ENCODE assay signal across 19 mouse cellular contexts in genomic region chr3:30963100-30963499, GRCm38 (mm10). TPM values are rescaled to one million over a fixed set of nuclear protein-coding genes. Genes with fewer than 3 reads are reported as not detected.
DNase-seq lines count a peak whose midpoint lies in the region; ATAC-seq and TF ChIP-seq lines count a peak whose summit lies in the region.
"Had no signal": no experiment of that assay in that cellular context is flagged by ENCODE, and none has a peak within 500 bp of the region (broad histone marks: within the 10 kb centered on the region; RNA-seq: fewer than 3 reads in every experiment).

No protein-coding gene starts in this region.

- no peak for DNase-seq in heart, adult 2 months
- no peak for DNase-seq in heart, postnatal 10 days
- no peak for DNase-seq in liver, adult 2 months (ENCODE audit: extremely low read depth, low read depth, low spot score)
- DNase-seq in liver, embryonic 11.5 days (ENCODE audit: low spot score) = no peak
- DNase-seq in spleen, adult 12 weeks (ENCODE audit: low spot score) = no peak
- DNase-seq: cerebellum, adult 8-10 months; heart, postnatal 14 days; kidney, adult 11 months; kidney, postnatal 10 days; lung, postnatal 4 days; right cerebral cortex, postnatal 4 days; thymus, postnatal 36 days had no signal

- intact Hi-C loops in heart, adult 2 months (cut with DNase I) = loop anchor here (10.0 kb wide), 1 partner anchor 168 kb away; the partner anchor contains the start of gene Sec62
- intact Hi-C loops in heart, postnatal 10 days (cut with DNase I) = no loop called here

- no peak overlapping the region for H3K27ac ChIP-seq in heart, adult 2 months
- H3K27ac ChIP-seq in liver, adult 2 months (replicated peaks; ENCODE audit: insufficient read depth, low read depth, low read length) = no peak overlapping the region
- no peak overlapping the region for H3K27ac ChIP-seq in liver, embryonic 11.5 days (ENCODE audit: low read depth, low read length)
- H3K27ac ChIP-seq in bone marrow, adult 2 months (ENCODE audit: control insufficient read depth, insufficient read depth, low read depth, low read length, poor library complexity) = no peak overlapping the region
- H3K27ac ChIP-seq: forebrain, embryonic 13.5 days; hindbrain, embryonic 12.5 days; neural tube, embryonic 12.5 days had no signal

- no peaks in the 10 kb centered on the region for H3K9me3 ChIP-seq in liver, embryonic 11.5 days (ENCODE audit: control insufficient read depth, low read length)
- H3K9me3 ChIP-seq in E14TG2a.4 (ENCODE audit: low read length) = peaks cover 4% of the 10 kb centered on the region; the same call in 1 of the 2 replicates
- H3K9me3 ChIP-seq: forebrain, embryonic 13.5 days; hindbrain, embryonic 12.5 days; neural tube, embryonic 12.5 days had no signal

- peaks cover 7% of the 10 kb centered on the region for H3K79me2 ChIP-seq in heart, adult 2 months (replicated peaks; ENCODE audit: control insufficient read depth, insufficient read depth, low read length)
- H3K79me2 ChIP-seq in liver, adult 2 months (ENCODE audit: control insufficient read depth, insufficient read depth, low read length) = peaks cover 13% of the 10 kb centered on the region; the same call in 1 of the 2 replicates

- no peak for ATAC-seq in liver, embryonic 11.5 days (replicated peaks; ENCODE audit: low FRiP score)
- no peak for ATAC-seq in frontal cortex, adult (ENCODE audit: low TSS enrichment)
- ATAC-seq: forebrain, embryonic 13.5 days had no signal

- TF ChIP-seq EP300 in heart, adult 2 months (IDR thresholded peaks at IDR 0.05; ENCODE audit: insufficient read depth, low read depth, low read length) = no peak

- TF ChIP-seq CTCF in heart, adult 2 months (IDR thresholded peaks at IDR 0.05) = peak; percentile 59
- peak; percentile 13; the same call in 1 of the 2 replicates for TF ChIP-seq CTCF in liver, adult 2 months (IDR thresholded peaks at IDR 0.05; ENCODE audit: low read depth, low read length)
- TF ChIP-seq CTCF in E14TG2a.4 (conservative IDR thresholded peaks at IDR 0.05; ENCODE audit: low read length) = peak; percentile 73
- TF ChIP-seq CTCF in bone marrow, adult 2 months (IDR thresholded peaks at IDR 0.05; ENCODE audit: control insufficient read depth, insufficient read depth, low read length) = peak; percentile 21; the same call in 1 of the 2 replicates

- H3K36me3 ChIP-seq in heart, adult 2 months (ENCODE audit: control insufficient read depth, insufficient read depth, low read length) = peaks cover 21% of the 10 kb centered on the region
- peaks cover 55% of the 10 kb centered on the region for H3K36me3 ChIP-seq in liver, adult 2 months (ENCODE audit: control insufficient read depth, insufficient read depth, low read length)
- peaks cover 33% of the 10 kb centered on the region for H3K36me3 ChIP-seq in liver, embryonic 11.5 days (ENCODE audit: control insufficient read depth, insufficient read depth, low read length)
- H3K36me3 ChIP-seq in E14TG2a.4 (ENCODE audit: insufficient read depth, low read length) = peaks cover 72% of the 10 kb centered on the region

- no peak for TF ChIP-seq POLR2A in heart, adult 2 months (IDR thresholded peaks at IDR 0.05; ENCODE audit: insufficient read depth, low read depth, low read length)
- TF ChIP-seq POLR2A in liver, adult 2 months (IDR thresholded peaks at IDR 0.05; ENCODE audit: extremely low read depth, insufficient read depth, low read length) = no peak
- no peak for TF ChIP-seq POLR2A in bone marrow, adult 2 months (IDR thresholded peaks at IDR 0.05; ENCODE audit: borderline replicate concordance, control insufficient read depth, low read depth, low read length)

- H3K9ac ChIP-seq in heart, adult 2 months (ENCODE audit: low read depth, low read length) = no peak overlapping the region
- no peak overlapping the region for H3K9ac ChIP-seq in liver, adult 2 months (ENCODE audit: low read depth, low read length)
- no peak overlapping the region for H3K9ac ChIP-seq in liver, embryonic 11.5 days (ENCODE audit: low read depth, low read length)
- H3K9ac ChIP-seq: forebrain, embryonic 13.5 days; hindbrain, embryonic 12.5 days; neural tube, embryonic 12.5 days had no signal

- H3K4me3 ChIP-seq in heart, adult 2 months = no peak overlapping the region
- H3K4me3 ChIP-seq in liver, adult 2 months (ENCODE audit: insufficient read depth, low read depth, low read length) = no peak overlapping the region
- H3K4me3 ChIP-seq in liver, embryonic 11.5 days (ENCODE audit: low read depth, low read length) = no peak overlapping the region
- no peak overlapping the region for H3K4me3 ChIP-seq in E14TG2a.4 (replicated peaks; ENCODE audit: low read length)
- no peak overlapping the region for H3K4me3 ChIP-seq in bone marrow, adult 2 months (replicated peaks; ENCODE audit: control insufficient read depth, low read depth, low read length)
- H3K4me3 ChIP-seq: forebrain, embryonic 13.5 days; hindbrain, embryonic 12.5 days; neural tube, embryonic 12.5 days had no signal

- H3K4me1 ChIP-seq in heart, adult 2 months (ENCODE audit: control insufficient read depth, insufficient read depth, low read length) = peaks cover 4% of the 10 kb centered on the region
- H3K4me1 ChIP-seq in liver, adult 2 months (ENCODE audit: control insufficient read depth, insufficient read depth, low read length) = peaks cover 3% of the 10 kb centered on the region
- peaks cover 4% of the 10 kb centered on the region for H3K4me1 ChIP-seq in liver, embryonic 11.5 days (replicated peaks; ENCODE audit: control insufficient read depth, insufficient read depth, low read length)
- peaks cover 8% of the 10 kb centered on the region for H3K4me1 ChIP-seq in E14TG2a.4 (replicated peaks; ENCODE audit: low read depth, low read length)
- no peaks in the 10 kb centered on the region; the same call in 1 of the 2 replicates for H3K4me1 ChIP-seq in bone marrow, adult 2 months (ENCODE audit: control insufficient read depth, insufficient read depth, low read length)

- 97% methylated on average over 4 of the region's 4 CpGs for WGBS in heart, adult 2 months
- WGBS in liver, adult 2 months = 96% methylated on average over 4 of the region's 4 CpGs
- WGBS in liver, embryonic 11.5 days = 91% methylated on average over 4 of the region's 4 CpGs
- 85% methylated on average over 4 of the region's 4 CpGs for WGBS in bone marrow, adult 2 months

- H3K27me3 ChIP-seq in heart, adult 2 months (ENCODE audit: control insufficient read depth, insufficient read depth, low read length) = no peaks in the 10 kb centered on the region
- no peaks in the 10 kb centered on the region for H3K27me3 ChIP-seq in liver, adult 2 months (ENCODE audit: control insufficient read depth, insufficient read depth, low read length)
- H3K27me3 ChIP-seq in liver, embryonic 11.5 days (replicated peaks; ENCODE audit: control insufficient read depth, insufficient read depth, low read length) = no peaks in the 10 kb centered on the region
- H3K27me3 ChIP-seq in E14TG2a.4 (ENCODE audit: insufficient read depth, low read length) = no peaks in the 10 kb centered on the region
- H3K27me3 ChIP-seq: forebrain, embryonic 13.5 days; hindbrain, embryonic 12.5 days; neural tube, embryonic 12.5 days had no signal

- H3K4me2 ChIP-seq in liver, embryonic 11.5 days = no peak overlapping the region
- H3K4me2 ChIP-seq: forebrain, embryonic 13.5 days; heart, embryonic 11.5 days; hindbrain, embryonic 12.5 days; neural tube, embryonic 12.5 days had no signal

RNA-seq across cellular contexts. Expression of gene Phc3, which starts 6.1 kb away (rescaled TPM):
- 10 to 100 TPM; 14.8 to 17.0 TPM for total RNA-seq in heart, adult 2 months (2021)
- 13.4 and 20.6 TPM in 2 replicates for polyA plus RNA-seq in heart, adult 2 months (2012; rRNA removed)
- total RNA-seq in heart, postnatal 10 days (2021) = 10 to 100 TPM; 18.3 to 18.7 TPM
- total RNA-seq in liver, adult 2 months (2014; rRNA removed) = 13.3 and 14.3 TPM in 2 replicates
- 6.7 and 9.8 TPM in 2 replicates for polyA plus RNA-seq in liver, adult 2 months (2012; rRNA removed)
- polyA plus RNA-seq in liver, embryonic 11.5 days (2014; fragmentation: Nextera tagmentation; extraction: Ambion mirVana) = 4.3 and 5.6 TPM in 2 replicates
- 6.4 and 15.2 TPM in 2 replicates for polyA plus RNA-seq in bone marrow, adult 2 months (2011; ENCODE audit: insufficient read depth, insufficient read length, low replicate concordance, missing spikeins)

RNA-seq across cellular contexts. Expression of gene Prkci, which starts 32.4 kb away (rescaled TPM):
- 10 to 100 TPM in 1 of 2 experiments, 1 to 10 TPM in 1; 7.9 to 13.7 TPM for total RNA-seq in heart, adult 2 months (2021)
- 6.4 and 13.1 TPM in 2 replicates for polyA plus RNA-seq in heart, adult 2 months (2012; rRNA removed)
- 10 to 100 TPM; 18.8 to 29.8 TPM for total RNA-seq in heart, postnatal 10 days (2021)
- 11.3 and 11.6 TPM in 2 replicates for total RNA-seq in liver, adult 2 months (2014; rRNA removed)
- polyA plus RNA-seq in liver, adult 2 months (2012; rRNA removed) = 4.4 and 4.9 TPM in 2 replicates
- polyA plus RNA-seq in liver, embryonic 11.5 days (2014; fragmentation: Nextera tagmentation; extraction: Ambion mirVana) = 20.2 and 21.3 TPM in 2 replicates
- polyA plus RNA-seq in bone marrow, adult 2 months (2011; ENCODE audit: insufficient read depth, insufficient read length, low replicate concordance, missing spikeins) = 3.7 and 9.0 TPM in 2 replicates

Comparison
In these comparisons a context has a peak if more than half of its experiments do, and no peak if none do; other contexts are left out.
1. CTCF ChIP-seq: peak in every context shown above with its lines; median percentile 73 in E14TG2a.4; 59 in heart, adult 2 months; 21 in bone marrow, adult 2 months; 13 in liver, adult 2 months.